Mouse (Mus musculus): Measurements from ENCODE around the gene Nfkb1.

DNA sequence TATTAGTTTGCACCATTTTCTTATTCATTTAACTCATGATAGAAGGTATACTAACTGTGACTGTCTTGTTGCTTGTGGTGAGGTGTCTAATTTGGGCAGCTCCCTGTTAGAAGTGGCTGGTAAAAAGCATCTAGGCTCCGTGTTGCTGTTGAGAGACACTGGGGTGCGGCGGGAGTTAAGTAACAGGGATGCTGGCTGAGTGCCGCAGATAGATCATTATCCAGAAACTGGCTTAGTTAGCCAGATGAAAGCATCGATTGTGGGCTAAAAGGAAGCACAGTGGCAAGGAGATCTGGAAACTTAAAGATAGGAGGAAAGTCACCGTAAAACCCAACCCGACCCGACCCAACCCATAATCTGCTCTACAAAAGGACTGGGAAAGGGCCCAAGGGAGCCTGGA is 49.4 kb upstream of the Nfkb1 start:
- TF ChIP-seq ZC3H11A (IDR thresholded peaks at IDR 0.05; ENCODE audit: low read depth, low read length) = no peak
- TF ChIP-seq CTCF (IDR thresholded peaks at IDR 0.05 in 2 of 3, conservative IDR thresholded peaks at IDR 0.05 in 1 of 3; ENCODE audit: control insufficient read depth in 1 of 3, insufficient read depth in 1 of 3, low read depth in 2 of 3, low read length in 3 of 3, poor library complexity in 1 of 3, severe bottlenecking in 1 of 3) = no peak
- no peak for TF ChIP-seq ZNF384 (IDR thresholded peaks at IDR 0.05; ENCODE audit: low read depth, low read length)
- no peak for TF ChIP-seq MAFK (IDR thresholded peaks at IDR 0.05; ENCODE audit: borderline replicate concordance, low read depth, low read length)
- TF ChIP-seq TCF12 (IDR thresholded peaks at IDR 0.05; ENCODE audit: low read depth, low read length) = no peak
- no peak for TF ChIP-seq JUND (IDR thresholded peaks at IDR 0.05; ENCODE audit: low read depth, low read length)
- TF ChIP-seq SIN3A (IDR thresholded peaks at IDR 0.05; ENCODE audit: low read length) = no peak
- no peak for TF ChIP-seq GATA1 (IDR thresholded peaks at IDR 0.05; ENCODE audit: low read depth, low read length)
- no peak for TF ChIP-seq HCFC1 (IDR thresholded peaks at IDR 0.05; ENCODE audit: low read depth, low read length)
- TF ChIP-seq GABPA (IDR thresholded peaks at IDR 0.05; ENCODE audit: low read depth, low read length) = no peak
- TF ChIP-seq POLR2A (IDR thresholded peaks at IDR 0.05; ENCODE audit: control insufficient read depth in 1 of 2, insufficient read depth in 1 of 2, low read depth in 1 of 2, low read length in 2 of 2, poor library complexity in 1 of 2) = no peak

All from MEL (cell line).